Mouse (Mus musculus) liver, adult (tissue): ENCODE data around the gene Gm20388.

ENCODE experiments used
- GATA4 ChIP-seq: IDR thresholded peaks from 2 replicates; pipeline ENCODE4 v1.6.1; 2014; ENCODE audit warnings: mild to moderate bottlenecking, low read length; ENCODE audit not compliant: insufficient replicate concordance

The Gm20388 gene

GRCm38 (mm10) chr8:122319708-122320075, 2409.1 kb downstream of the Gm20388 start:
- TF ChIP-seq GATA4: no peak

- no peak for TF ChIP-seq GATA4
These were observed 2409.9 kb downstream of the Gm20388 start for GRCm38 (mm10) chr8:122320541-122320940.

- no peak; the same call in 1 of the 2 replicates for TF ChIP-seq GATA4
These were observed 2410.8 kb downstream of the Gm20388 start for GRCm38 (mm10) chr8:122321455-122321921.

GRCm38 (mm10) chr8:122322126-122322525, 2411.5 kb downstream of the Gm20388 start:
- no peak for TF ChIP-seq GATA4

- TF ChIP-seq GATA4: peak; percentile 88; the same call in 1 of the 2 replicates
These were observed 2412.2 kb downstream of the Gm20388 start for GRCm38 (mm10) chr8:122322792-122323191.

- TF ChIP-seq GATA4: no peak
These were observed 2414.6 kb downstream of the Gm20388 start for GRCm38 (mm10) chr8:122325196-122325595.

GRCm38 (mm10) chr8:122326114-122326542, 2415.5 kb downstream of the Gm20388 start:
- peak; percentile 75; the same call in 1 of the 2 replicates for TF ChIP-seq GATA4

GRCm38 (mm10) chr8:122329072-122329471, 2418.4 kb downstream of the Gm20388 start:
- no peak for TF ChIP-seq GATA4

GRCm38 (mm10) chr8:122329553-122330239, 2419.1 kb downstream of the Gm20388 start:
- no peak for TF ChIP-seq GATA4

- TF ChIP-seq GATA4: peak; percentile 97
These were observed 2419.9 kb downstream of the Gm20388 start for GRCm38 (mm10) chr8:122330446-122331133.

GRCm38 (mm10) chr8:122331134-122331523, 2420.5 kb downstream of the Gm20388 start:
- TF ChIP-seq GATA4: peak; percentile 62; the same call in 1 of the 2 replicates

- TF ChIP-seq GATA4: no peak
These were observed 2422.3 kb downstream of the Gm20388 start for GRCm38 (mm10) chr8:122332753-122333506.

- no peak for TF ChIP-seq GATA4
These were observed 2422.9 kb downstream of the Gm20388 start for GRCm38 (mm10) chr8:122333531-122333930.

- no peak for TF ChIP-seq GATA4
These were observed 2424.3 kb downstream of the Gm20388 start for GRCm38 (mm10) chr8:122334791-122335490.
